Mouse (Mus musculus) stomach, embryonic 15.5 days (tissue): Measurements from ENCODE around the gene Cdc42bpa. TPM values are rescaled to one million over a fixed set of nuclear protein-coding genes. Genes with fewer than 3 reads are reported as not detected.

Experiments
- ATAC-seq: fragments of 200-750 bp; cut with Nextera tagmentation; 2 replicates; pipeline ENCODE4 v1.8.0; 2017; ENCODE audit warnings: low read depth, moderate number of reproducible peaks, moderate TSS enrichment; ENCODE audit not compliant: insufficient read depth, low FRiP score
- H3K27ac ChIP-seq: fragments of 300-500 bp; sonication (generic); 2 replicates; pipeline ENCODE4 v1.5.1; 2015; ENCODE audit warnings: mild to moderate bottlenecking, inconsistent platforms
- H3K27me3 ChIP-seq: fragments of 300-500 bp; sonication (generic); replicated peaks from 2 replicates; pipeline ENCODE4 v1.6.1; 2015; ENCODE audit warnings: inconsistent platforms
- H3K36me3 ChIP-seq: fragments of 300-500 bp; sonication (generic); 2 replicates; pipeline ENCODE4 v1.6.1; 2015; ENCODE audit warnings: inconsistent platforms
- H3K4me1 ChIP-seq: fragments of 300-500 bp; sonication (generic); 2 replicates; pipeline ENCODE4 v1.6.1; 2015; ENCODE audit warnings: inconsistent platforms
- H3K4me2 ChIP-seq: fragments of 300-500 bp; sonication (generic); 2 replicates; pipeline ENCODE4 v1.6.1; 2015; ENCODE audit warnings: mild to moderate bottlenecking, inconsistent platforms
- H3K4me3 ChIP-seq: fragments of 300-500 bp; sonication (generic); replicated peaks from 2 replicates; pipeline ENCODE4 v1.5.1; 2015; ENCODE audit warnings: inconsistent platforms
- H3K9ac ChIP-seq: fragments of 300-500 bp; sonication (generic); 2 replicates; pipeline ENCODE4 v1.6.1; 2015; ENCODE audit warnings: inconsistent platforms
- H3K9me3 ChIP-seq: fragments of 300-500 bp; sonication (generic); 2 replicates; pipeline ENCODE4 v1.6.1; 2016; ENCODE audit warnings: inconsistent platforms
- WGBS: fragments of 180-500 bp; shearing (Covaris S2); methylation state at CpG from one replicate; pipeline ENCODE4 v1.1.7; 2015; 5-methylcytosine and 5-hydroxymethylcytosine counted together
- polyA plus RNA-seq: library from polyadenylated mRNA; unstranded; fragments of >200 nt; fragmentation: Nextera tagmentation; extraction: Ambion mirVana; gene quantifications from 2 replicates; pipeline ENCODE4 v1.2.1, GENCODE M21; 2015

Gene Cdc42bpa
- polyA plus RNA-seq, 1 experiment from 2014 or later = 17.9 TPM

DNA sequence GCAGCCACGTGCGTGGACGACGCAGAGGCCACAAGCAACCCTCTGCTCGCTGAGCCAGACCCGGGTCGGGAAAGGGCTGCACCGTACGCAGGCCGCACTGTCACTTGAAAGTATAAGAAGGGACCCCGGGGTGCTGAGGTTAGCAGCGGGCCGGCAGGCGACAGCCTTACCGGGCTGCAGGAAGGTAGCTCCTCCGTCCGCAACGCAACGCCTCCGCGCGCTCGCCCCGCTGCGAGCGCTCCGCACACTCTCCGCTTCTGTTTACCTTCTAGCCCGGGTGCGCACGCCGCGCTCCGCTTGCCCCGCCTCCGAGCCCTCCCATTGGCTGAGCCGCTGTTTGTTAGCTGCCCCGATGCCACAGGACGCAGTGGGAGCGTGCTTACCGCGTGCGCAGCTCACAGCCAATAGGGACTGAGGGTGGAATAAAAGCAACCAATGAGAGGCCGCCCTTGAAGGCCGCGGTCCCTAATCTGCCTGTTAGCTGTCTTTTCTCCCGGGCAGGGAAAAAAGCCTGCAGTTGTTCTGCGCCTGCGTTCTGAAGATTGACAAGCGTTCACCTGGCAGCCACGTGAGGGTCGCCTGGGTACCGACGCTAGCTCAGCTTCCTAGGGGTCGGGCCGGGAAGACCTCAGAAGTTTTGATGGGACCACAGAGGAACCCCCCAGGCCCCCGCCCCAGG is 235.6 kb downstream of the Cdc42bpa start:
- 0 out of 2 replicates have a peak, but pooled peaks cover 3% of the 10 kb centered on the region for H3K4me1 ChIP-seq
- H3K27me3 ChIP-seq = no peaks in the 10 kb centered on the region
- no peaks in the 10 kb centered on the region for H3K9me3 ChIP-seq
- under 1% methylated on average over 57 of the region's 57 CpGs for WGBS
- no peaks in the 10 kb centered on the region for H3K36me3 ChIP-seq
- peak; percentile 100 for ATAC-seq
- peak overlapping the region; percentile 52 for H3K27ac ChIP-seq
- peak overlapping the region; percentile 88 for H3K4me2 ChIP-seq
- H3K4me3 ChIP-seq = peak overlapping the region; percentile 82
- H3K9ac ChIP-seq = peak overlapping the region; percentile 27; the same call in 1 of the 2 replicates

DNA sequence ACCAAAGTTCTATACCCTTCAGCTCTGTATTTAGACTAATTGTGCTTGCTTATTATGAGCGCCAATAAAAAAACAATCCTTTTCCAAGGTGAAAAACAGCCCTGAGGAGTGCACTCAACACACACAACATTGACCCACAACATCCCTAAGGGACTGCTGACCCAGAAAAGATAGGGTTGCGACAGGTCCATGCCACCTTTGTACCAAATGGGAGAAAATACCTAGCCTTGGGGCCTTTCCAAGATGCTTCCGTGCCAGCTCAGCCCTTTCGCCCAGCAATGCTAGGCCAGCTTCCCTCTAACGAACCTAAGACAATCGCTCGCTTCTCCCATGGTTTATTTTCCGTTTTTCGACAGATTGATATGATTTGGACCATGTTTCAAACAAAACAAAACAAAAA is 236.2 kb downstream of the Cdc42bpa start:
- WGBS = 90% methylated on average over 9 of the region's 9 CpGs
- no peaks in the 10 kb centered on the region for H3K36me3 ChIP-seq
- H3K4me2 ChIP-seq = peak overlapping the region; percentile 88
- H3K4me1 ChIP-seq = 0 out of 2 replicates have a peak, but pooled peaks cover 3% of the 10 kb centered on the region
- H3K9ac ChIP-seq = no peak overlapping the region
- H3K27ac ChIP-seq = no peak overlapping the region
- no peaks in the 10 kb centered on the region for H3K9me3 ChIP-seq
- ATAC-seq = no peak
- peak overlapping the region; percentile 82 for H3K4me3 ChIP-seq
- no peaks in the 10 kb centered on the region for H3K27me3 ChIP-seq

DNA sequence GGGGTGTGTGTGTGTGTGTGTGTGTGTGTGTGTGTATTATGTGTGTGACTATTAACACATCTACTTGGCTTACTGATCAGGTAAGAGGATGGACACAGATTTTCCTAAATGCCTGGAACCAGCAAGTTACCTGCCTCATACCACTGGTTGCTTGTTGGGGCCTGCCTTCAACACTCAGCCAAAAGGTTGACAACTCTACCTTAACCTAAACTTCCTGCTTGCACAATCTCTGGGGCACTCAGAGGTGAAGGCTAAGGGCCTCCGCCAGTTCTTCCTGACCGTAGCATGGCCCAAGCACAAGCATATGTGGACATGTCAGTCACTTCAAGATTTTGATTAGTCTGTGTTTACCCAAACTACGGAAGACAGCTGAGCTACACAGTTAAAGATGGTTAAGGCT is 237.7 kb downstream of the Cdc42bpa start:
- Histone ChIP-seq H3K4me2 (no peak overlapping the region), H3K9ac (no peak overlapping the region), H3K9me3 (no peaks in the 10 kb centered on the region), H3K4me1 (0 out of 2 replicates have a peak, but pooled peaks cover 3% of the 10 kb centered on the region), H3K4me3 (no peak overlapping the region), H3K27me3 (no peaks in the 10 kb centered on the region), H3K36me3 (no peaks in the 10 kb centered on the region), H3K27ac (no peak overlapping the region)
- ATAC-seq = no peak
- 58% methylated on average over 3 of the region's 3 CpGs for WGBS

DNA sequence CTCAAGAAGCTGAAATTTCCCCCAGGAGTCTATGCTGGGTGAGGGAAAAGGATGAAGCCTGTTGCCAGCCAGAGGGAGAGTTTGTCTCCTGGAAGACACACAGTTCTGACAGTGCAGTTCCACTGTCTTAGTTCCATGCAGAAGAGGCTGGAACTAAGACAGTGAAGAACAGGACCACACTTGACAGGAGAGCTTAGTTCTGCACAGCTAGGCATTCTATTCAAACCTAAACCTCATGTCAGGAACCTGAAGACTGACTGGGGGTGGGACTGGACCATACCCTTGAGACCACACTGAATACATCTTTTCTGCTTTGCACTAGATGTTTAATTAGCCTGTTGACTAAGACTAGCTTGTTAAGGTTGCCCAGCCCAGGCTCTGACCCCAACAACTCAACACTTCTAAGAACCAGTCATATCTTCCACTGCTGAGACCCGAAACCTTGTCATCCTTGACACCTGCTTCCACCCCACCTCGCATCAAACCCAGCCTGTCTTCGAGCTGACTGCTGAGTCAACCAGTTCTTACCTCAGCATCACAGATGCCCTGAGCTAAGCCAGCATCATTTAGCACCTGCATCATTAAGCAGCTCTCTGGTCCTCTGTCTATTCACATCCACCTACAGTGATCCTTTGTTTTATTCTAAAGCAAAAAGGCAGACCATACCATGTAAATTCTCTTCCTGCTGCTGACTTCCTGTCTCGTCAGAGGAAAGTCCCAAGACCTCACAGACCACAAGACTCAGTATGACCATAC is 238.9 kb downstream of the Cdc42bpa start, which contains the start of gene Coq8a:
Gene Coq8a (minus strand): TSS at position 644 of the 756 bp plus-strand sequence.
- 69% methylated on average over 4 of the region's 4 CpGs for WGBS
- H3K9ac ChIP-seq = no peak within 1 kb of the TSS
- ATAC-seq = no peak
- no peaks in the 10 kb centered on the region for H3K27me3 ChIP-seq
- H3K27ac ChIP-seq = no peak within 1 kb of the TSS
- peaks cover 1% of the 10 kb centered on the region; the same call in 1 of the 2 replicates for H3K9me3 ChIP-seq
- no peak within 1 kb of the TSS for H3K4me3 ChIP-seq
- no peaks in the 10 kb centered on the region for H3K36me3 ChIP-seq
- no peak within 1 kb of the TSS for H3K4me2 ChIP-seq
- H3K4me1 ChIP-seq = 0 out of 2 replicates have a peak, but pooled peaks cover 3% of the 10 kb centered on the region

DNA sequence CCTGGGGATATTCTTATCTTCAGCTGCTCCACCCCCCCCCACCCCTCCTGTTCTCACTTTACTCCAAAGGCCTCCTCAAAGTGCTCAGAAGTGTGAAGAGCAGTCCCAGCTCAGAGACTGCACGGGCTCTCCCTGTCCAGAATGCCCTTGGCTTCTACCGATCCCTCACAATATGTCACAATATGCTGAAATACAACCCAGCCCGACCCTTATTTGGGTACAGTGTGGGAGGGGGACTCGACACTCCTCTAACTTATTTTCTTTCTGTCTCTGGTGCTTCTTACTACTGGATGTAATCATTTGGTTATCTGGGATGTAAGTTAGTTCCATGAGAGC is 239.4 kb downstream of the Cdc42bpa start:
- H3K4me3 ChIP-seq = no peak overlapping the region
- 0 out of 2 replicates have a peak, but pooled peaks cover 3% of the 10 kb centered on the region for H3K4me1 ChIP-seq
- H3K27ac ChIP-seq = no peak overlapping the region
- no peak overlapping the region for H3K9ac ChIP-seq
- no peak overlapping the region for H3K4me2 ChIP-seq
- no peak for ATAC-seq
- H3K9me3 ChIP-seq = peaks cover 5% of the 10 kb centered on the region; the same call in 1 of the 2 replicates
- no peaks in the 10 kb centered on the region for H3K36me3 ChIP-seq
- 63% methylated on average over 4 of the region's 4 CpGs for WGBS
- no peaks in the 10 kb centered on the region for H3K27me3 ChIP-seq

DNA sequence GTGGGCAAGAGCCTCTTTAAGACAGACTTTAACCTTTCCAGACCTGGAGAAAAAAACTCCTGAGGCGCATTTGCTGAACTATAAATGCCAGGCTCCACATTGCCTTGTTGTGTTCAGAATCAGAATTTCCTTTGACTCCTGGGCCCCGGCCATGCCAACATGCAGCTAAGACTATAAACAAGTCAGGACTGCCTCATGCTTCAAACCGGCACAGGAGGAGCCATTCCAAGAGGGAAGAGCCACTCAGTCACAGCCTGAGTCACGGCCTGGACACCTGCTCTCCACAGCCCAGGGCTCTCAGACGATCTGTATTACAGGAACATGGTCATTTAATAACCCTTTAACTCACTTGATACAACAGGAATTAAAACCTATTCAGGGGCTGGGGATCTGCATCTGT is 240.4 kb downstream of the Cdc42bpa start:
- no peaks in the 10 kb centered on the region for H3K4me1 ChIP-seq
- no peak overlapping the region for H3K4me2 ChIP-seq
- H3K4me3 ChIP-seq = no peak overlapping the region
- no peaks in the 10 kb centered on the region for H3K27me3 ChIP-seq
- H3K9me3 ChIP-seq = peaks cover 5% of the 10 kb centered on the region; the same call in 1 of the 2 replicates
- no peaks in the 10 kb centered on the region for H3K36me3 ChIP-seq
- WGBS = 55% methylated on average over 5 of the region's 5 CpGs
- no peak overlapping the region for H3K27ac ChIP-seq
- no peak overlapping the region for H3K9ac ChIP-seq
- no peak for ATAC-seq

DNA sequence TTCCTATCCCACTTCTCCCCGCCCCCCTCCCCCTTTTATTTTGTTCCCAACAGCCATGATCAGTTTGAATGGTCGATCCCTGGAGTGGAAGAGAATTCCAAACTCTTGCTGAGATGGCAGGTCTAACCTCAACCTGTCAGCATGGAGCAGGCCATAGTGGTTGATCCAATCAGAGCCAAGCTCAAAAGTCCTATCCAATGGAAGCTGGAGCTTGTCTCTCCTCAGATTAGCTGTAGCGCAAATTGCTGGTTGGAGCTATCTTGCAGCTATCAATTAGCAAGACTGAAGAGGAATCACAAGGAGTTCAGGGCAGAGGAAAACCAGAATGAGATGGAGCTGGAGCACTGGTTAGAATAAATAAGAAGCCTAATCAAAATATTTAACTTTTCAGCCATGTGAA is 248.1 kb downstream of the Cdc42bpa start:
- no peak for ATAC-seq
- no peak overlapping the region for H3K4me3 ChIP-seq
- whole genome bisulfite sequencing = 72% methylated on average over 3 of the region's 3 CpGs
- no peak overlapping the region for H3K27ac ChIP-seq
- H3K4me2 ChIP-seq = no peak overlapping the region
- H3K36me3 ChIP-seq = no peaks in the 10 kb centered on the region
- H3K9ac ChIP-seq = no peak overlapping the region
- no peaks in the 10 kb centered on the region for H3K27me3 ChIP-seq
- peaks cover 5% of the 10 kb centered on the region; the same call in 1 of the 2 replicates for H3K9me3 ChIP-seq
- H3K4me1 ChIP-seq = no peaks in the 10 kb centered on the region

DNA sequence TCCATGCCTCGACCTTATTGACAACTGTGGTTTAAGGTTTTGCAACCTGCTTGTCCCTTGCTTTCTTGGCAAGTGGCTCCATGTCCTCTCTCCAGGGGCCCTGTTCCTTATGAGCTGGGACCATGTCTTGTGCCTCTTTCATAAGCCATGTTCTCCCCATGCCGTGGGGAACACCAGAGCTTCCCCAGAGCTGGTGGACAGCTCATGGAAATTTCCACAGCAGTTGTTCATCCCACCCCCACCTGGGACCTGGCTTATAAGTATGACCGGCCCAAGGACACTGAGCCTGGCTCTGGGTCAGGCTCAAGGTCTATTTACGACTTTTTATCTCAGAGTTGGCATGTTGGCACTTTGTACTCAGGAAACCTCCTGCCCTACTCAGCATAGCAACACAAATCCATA is 249.8 kb downstream of the Cdc42bpa start:
- H3K9me3 ChIP-seq = no peaks in the 10 kb centered on the region
- H3K9ac ChIP-seq = no peak overlapping the region
- no peak overlapping the region for H3K27ac ChIP-seq
- H3K4me1 ChIP-seq = no peaks in the 10 kb centered on the region
- H3K4me2 ChIP-seq = no peak overlapping the region
- H3K27me3 ChIP-seq = no peaks in the 10 kb centered on the region
- no peak for ATAC-seq
- 68% methylated on average over 4 of the region's 4 CpGs for WGBS
- H3K4me3 ChIP-seq = no peak overlapping the region
- H3K36me3 ChIP-seq = no peaks in the 10 kb centered on the region

DNA sequence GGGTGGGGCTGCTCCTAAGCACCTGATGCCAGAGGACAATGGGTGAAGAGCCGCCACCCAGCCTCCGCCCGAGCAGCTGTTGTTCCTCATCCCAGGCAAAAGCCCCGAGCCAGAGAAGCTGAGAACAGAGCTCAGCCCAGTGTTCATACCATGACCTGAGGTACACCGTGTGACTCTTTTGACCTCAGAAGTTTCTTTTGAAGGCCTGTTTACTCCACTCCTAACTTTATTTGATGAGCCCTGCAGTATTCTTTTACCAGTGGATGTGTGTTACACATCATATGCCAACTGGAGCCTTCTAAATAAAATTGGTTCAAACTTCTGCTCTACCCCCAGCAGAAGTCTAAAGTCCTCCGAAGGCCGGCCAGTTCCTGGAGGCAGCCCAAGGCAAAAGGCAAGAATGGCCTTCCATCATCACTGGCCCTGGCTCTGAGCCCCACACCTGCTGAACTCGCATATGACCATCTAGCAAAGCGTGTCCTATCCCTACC is 250.6 kb downstream of the Cdc42bpa start:
- Histone ChIP-seq H3K4me1 (no peaks in the 10 kb centered on the region), H3K27me3 (no peaks in the 10 kb centered on the region)
- WGBS = 73% methylated on average over 9 of the region's 9 CpGs

DNA sequence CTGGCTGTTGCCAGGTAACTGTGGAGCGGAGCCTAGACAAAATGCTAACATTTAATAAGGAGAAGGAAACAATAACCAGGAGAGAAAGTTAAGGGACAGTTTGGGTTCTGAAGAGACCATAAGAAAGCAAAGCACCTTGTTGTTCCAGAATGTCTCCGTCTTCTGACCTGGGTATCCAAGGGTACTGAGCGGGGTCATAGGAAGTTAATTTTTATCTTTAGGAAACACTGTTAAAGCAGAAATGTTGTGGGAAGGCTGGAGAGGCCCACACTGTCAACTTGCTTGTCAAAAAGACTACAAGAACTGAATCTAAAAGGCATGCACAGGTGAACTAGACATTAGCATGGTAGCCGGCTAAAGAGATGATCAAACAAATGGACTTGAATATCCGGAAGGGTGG is 252.6 kb downstream of the Cdc42bpa start:
- ATAC-seq = no peak
- no peak overlapping the region for H3K4me3 ChIP-seq
- no peaks in the 10 kb centered on the region for H3K4me1 ChIP-seq
- H3K9me3 ChIP-seq = no peaks in the 10 kb centered on the region
- H3K9ac ChIP-seq = no peak overlapping the region
- no peak overlapping the region for H3K4me2 ChIP-seq
- WGBS = 70% methylated on average over 5 of the region's 5 CpGs
- H3K27ac ChIP-seq = no peak overlapping the region
- no peaks in the 10 kb centered on the region for H3K27me3 ChIP-seq
- no peaks in the 10 kb centered on the region for H3K36me3 ChIP-seq

More for the DNA sequence above, 250.6 kb downstream of the Cdc42bpa start:
- Histone ChIP-seq H3K36me3 (no peaks in the 10 kb centered on the region), H3K4me2 (no peak overlapping the region), H3K9ac (no peak overlapping the region), H3K4me3 (no peak overlapping the region), H3K27ac (no peak overlapping the region), H3K9me3 (no peaks in the 10 kb centered on the region)
- no peak for ATAC-seq

DNA sequence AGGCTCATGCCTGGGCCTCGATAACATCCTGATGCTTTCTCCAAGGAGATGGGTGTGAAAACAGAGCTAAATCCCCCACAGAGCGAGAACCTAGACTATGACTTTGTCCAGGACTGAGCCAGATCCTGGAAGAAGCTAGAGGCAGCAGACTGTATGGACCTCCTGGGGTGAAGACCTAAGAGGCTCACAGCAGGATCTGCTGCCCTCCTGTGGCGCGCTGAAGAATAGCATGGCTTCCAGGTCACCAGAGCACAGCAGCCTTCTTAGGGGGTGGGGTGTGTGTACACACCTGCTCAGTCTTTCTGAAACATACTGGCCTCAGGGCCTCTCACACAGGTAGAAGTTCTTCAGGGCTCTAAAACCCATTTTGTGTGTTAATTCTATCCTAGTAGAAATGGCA is 254.8 kb downstream of the Cdc42bpa start:
- WGBS = 21% methylated on average over 4 of the region's 4 CpGs
- H3K9me3 ChIP-seq = no peaks in the 10 kb centered on the region
- ATAC-seq = peak; percentile 93
- no peak overlapping the region for H3K4me2 ChIP-seq
- no peak overlapping the region for H3K27ac ChIP-seq
- no peaks in the 10 kb centered on the region for H3K36me3 ChIP-seq
- no peak overlapping the region for H3K4me3 ChIP-seq
- no peaks in the 10 kb centered on the region for H3K27me3 ChIP-seq
- no peaks in the 10 kb centered on the region for H3K4me1 ChIP-seq
- no peak overlapping the region for H3K9ac ChIP-seq
